Mouse (Mus musculus): ENCODE measurements around the gene Slc25a12.

- TF ChIP-seq POLR2A (IDR thresholded peaks at IDR 0.05; ENCODE audit: control insufficient read depth, low read depth, low read length) (no peak), CTCF (IDR thresholded peaks at IDR 0.05; ENCODE audit: control insufficient read depth, insufficient read depth, insufficient replicate concordance, low read depth, low read length) (no peak)
Observed at GRCm38 (mm10) chr2:71340126-71340525, 27.4 kb downstream of the Slc25a12 start.

All from testis, adult 2 months (tissue).